Mouse (Mus musculus) megakaryocyte, adult 5-6 weeks (primary cell): Measurements from ENCODE around the gene 2510009E07Rik. TPM values are rescaled to one million over a fixed set of nuclear protein-coding genes. Genes with fewer than 3 reads are reported as not detected.

Source experiments
- ATAC-seq: 2 replicates; pipeline ENCODE4 v1.8.0; 2016; ENCODE audit warnings: mild to moderate bottlenecking, inconsistent platforms; ENCODE audit not compliant: poor library complexity, severe bottlenecking
- total RNA-seq, 2 experiments: library from RNA; stranded (forward) in 1 of 2; stranded (reverse) in 1 of 2; fragments of 153-499, 151-499 nt in 1 of 2; fragments of 221-1000, 200-1000 nt in 1 of 2; gene quantifications; 2 replicates each; pipeline versions ENCODE4 v1.2.3 to v1.2.4; 2015 to 2017

Gene 2510009E07Rik
- total RNA-seq, 2 experiments from 2014 or later, result 0.60 to 1.3 TPM

GRCm38 (mm10) chr16:21637201-21637819, 57.2 kb downstream of the 2510009E07Rik start:
- ATAC-seq, result no peak

DNA sequence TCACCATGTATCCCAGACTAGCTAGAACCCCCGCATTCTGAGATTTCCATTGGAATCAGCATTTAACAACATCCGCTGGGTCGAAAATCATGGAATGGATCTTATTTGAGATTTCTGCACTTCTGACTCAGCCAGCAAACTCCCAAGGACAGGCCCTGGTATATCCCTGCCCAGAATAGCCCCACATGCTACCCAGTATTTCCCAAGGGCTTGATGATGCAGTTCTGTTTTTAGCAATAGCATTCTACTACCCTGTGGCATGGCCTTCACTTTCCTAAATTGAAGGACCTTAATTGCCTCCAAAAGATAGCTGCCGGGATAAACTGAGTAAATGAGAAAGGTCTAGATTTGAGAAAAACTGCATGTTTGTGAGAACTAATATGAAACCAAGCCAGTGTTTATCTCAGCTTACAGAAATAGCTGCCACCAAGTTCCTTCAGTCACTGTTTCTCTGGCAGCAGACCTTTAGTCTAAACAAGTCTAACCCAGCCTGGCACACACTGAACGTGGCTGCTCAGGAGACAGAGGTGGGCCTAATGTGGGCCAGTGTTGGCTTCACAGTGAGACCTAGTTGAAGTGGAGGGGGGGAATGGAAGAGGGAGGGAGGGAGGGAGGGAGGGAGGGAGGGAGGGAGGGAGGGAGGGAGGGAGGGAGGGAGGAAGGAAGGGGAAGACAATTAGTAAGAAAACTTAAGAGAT, 58.2 kb downstream of the 2510009E07Rik start:
- no peak for ATAC-seq

DNA sequence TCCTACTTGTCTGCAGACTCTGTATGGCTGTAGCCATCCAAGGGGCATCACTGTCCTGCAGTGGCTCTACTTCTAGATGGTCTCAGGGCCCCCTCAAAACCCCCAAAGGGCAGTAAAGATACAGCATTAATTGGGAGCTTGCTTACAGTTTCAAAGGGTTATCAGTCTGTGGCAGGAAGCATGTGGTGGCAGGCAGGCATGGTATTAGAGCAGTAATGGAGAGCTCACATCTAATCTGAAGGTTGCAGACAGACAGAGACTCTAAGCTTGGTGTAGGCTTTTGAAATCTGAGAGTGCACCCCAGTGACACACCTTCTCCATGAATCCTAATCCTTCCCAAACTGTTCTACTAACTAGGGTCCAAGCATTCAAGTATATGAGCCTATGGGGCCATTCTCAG, 60.0 kb downstream of the 2510009E07Rik start:
- ATAC-seq, result no peak

- ATAC-seq, result no peak
Measured at GRCm38 (mm10) chr16:21631815-21632222, 62.6 kb downstream of the 2510009E07Rik start.

- ATAC-seq, result peak; percentile 73
Measured at GRCm38 (mm10) chr16:21630614-21631013, 63.9 kb downstream of the 2510009E07Rik start.

DNA sequence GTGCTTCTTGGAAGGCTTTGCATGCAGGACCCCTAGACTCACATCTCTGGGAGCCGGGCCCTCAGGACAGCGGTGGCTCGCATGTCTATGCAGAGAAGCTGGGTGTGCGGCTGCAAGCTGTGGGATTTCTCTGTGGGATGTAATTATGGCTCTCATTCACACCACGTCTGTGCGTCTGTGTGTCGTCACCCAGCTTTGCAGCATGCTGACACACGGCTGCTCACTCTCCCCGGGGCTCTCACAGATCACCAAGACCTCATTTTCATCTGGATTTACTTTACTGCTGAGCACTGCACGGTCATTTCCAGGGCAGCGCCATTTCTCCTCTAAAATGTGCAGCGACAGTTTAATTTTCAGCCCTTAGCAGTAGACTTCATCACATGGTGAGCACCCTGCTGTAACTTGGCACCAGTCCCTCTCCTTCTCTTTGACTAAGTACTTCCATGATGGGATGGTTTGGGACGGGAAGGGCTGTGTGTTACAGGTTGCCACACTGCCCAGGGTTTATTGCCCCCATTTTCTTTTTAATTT, 66.3 kb downstream of the 2510009E07Rik start:
- ATAC-seq, result no peak

GRCm38 (mm10) chr16:21627248-21627647, 67.2 kb downstream of the 2510009E07Rik start:
- no peak for ATAC-seq

DNA sequence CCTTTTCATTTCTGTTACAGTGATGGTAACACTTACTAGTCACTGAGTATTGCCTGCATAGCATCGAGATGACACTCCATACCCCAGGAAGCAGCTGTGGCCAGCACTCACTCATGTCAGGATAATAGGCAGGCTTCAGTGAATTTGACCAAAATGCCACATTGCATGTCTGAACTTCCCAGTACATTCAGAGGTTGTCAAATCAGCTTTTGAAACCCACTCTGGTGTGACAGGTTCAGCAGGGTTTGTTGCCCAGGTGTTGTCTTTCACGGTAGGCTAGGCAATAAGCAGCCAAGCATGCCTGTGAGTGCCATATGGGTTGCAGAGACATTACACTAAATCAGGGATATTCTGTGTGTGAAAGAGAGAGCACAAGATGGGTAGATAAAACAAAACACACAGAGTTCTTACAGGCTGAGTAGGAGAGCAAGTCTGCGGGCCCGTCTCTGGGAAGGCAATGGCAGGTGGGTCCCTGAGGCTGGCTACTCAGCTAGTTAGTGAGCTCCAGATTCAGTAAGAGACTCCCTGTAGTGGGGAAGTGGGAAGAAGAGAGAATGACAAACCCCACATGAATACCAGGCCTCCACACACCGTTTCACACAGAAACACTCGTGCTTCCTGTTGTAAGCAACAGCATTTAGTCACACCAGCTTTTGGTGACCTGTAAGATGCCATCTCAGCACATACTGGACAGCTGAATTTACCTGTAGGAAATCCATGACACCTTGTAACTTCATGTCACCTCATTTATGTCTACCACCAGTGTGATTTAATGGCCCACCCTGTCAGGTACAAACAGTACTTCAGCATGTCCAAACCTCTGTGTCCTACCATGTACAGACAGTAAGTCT, 68.5 kb downstream of the 2510009E07Rik start:
- no peak for ATAC-seq

DNA sequence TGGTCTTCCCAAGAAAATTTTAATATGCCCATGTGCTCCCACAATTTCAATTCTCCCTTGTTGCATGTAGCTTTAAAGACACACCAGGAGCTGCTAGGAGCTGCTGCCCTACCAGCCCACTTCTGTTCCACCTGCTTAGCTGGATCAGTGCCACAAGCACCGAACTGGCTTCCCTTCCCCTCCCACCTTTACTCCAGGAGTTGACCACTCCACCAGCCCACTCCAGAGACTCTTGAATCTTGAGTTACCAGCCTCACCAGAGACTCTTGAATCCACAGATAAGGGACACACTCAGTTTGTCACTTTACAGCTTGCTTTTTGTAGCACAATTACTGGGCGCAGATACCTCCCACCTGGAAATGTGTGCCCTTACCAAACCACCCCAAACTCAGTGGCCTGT, 73.8 kb downstream of the 2510009E07Rik start:
- ATAC-seq, result no peak

- 0 out of 2 replicates have a peak, but pooled peaks have one; percentile 38 for ATAC-seq
Measured at GRCm38 (mm10) chr16:21615802-21616201, 78.7 kb downstream of the 2510009E07Rik start.

DNA sequence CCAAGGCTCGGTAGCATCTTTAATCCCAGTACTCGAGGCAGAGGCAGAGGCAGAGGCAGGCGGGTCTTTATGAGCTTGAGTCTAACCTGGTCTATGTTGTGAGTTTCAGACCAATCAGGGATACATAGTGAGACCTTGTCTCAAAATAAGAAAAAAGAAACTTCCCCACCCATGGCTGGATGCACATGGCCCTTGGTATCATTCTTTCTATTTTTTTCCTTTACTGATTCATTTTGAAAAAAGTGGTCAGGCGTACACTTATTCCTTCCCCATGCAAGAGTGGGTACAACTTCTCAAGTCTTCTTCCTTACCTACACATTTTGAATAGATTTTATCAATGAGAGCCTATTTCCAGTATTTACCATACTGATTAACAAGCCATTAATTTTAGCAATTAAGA, 84.0 kb downstream of the 2510009E07Rik start:
- ATAC-seq, result no peak

- no peak for ATAC-seq
Measured at GRCm38 (mm10) chr16:21608176-21608865, 86.1 kb downstream of the 2510009E07Rik start.

- ATAC-seq, result no peak
Measured at GRCm38 (mm10) chr16:21607651-21608040, 86.8 kb downstream of the 2510009E07Rik start.

DNA sequence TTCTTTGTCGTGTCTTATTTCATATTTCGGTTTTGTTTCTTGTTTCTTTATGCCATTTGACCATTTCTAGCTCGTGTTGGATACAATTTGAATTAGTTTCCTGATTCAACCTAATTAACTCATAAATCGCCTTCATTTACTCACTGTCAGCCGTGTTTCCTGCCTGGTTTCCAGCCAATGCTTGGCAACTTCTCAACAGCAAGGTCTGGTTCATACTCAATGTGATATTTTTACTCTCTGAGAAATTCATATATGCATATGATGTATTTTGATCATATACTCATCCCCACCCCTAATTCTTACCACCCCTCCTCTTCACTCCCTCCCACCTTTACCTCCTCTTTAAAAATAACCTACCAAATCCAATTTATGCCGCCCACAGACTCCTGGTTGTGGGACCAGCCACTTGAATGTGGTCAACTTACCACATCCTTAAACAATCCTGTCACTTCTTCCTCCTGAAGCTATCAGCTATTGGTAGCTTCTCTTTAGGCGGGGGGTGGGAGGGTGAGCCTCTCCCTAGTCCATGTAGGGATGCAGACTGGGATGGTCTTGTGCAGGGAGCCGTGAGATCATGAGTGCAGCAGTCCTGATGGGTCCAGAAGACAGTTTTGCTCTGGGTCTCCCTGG, 87.3 kb downstream of the 2510009E07Rik start:
- no peak for ATAC-seq

GRCm38 (mm10) chr16:21606249-21607020, 88.0 kb downstream of the 2510009E07Rik start:
- ATAC-seq, result no peak

GRCm38 (mm10) chr16:21604354-21604753, 90.1 kb downstream of the 2510009E07Rik start:
- ATAC-seq, result no peak
